In the genomic region with DNA sequence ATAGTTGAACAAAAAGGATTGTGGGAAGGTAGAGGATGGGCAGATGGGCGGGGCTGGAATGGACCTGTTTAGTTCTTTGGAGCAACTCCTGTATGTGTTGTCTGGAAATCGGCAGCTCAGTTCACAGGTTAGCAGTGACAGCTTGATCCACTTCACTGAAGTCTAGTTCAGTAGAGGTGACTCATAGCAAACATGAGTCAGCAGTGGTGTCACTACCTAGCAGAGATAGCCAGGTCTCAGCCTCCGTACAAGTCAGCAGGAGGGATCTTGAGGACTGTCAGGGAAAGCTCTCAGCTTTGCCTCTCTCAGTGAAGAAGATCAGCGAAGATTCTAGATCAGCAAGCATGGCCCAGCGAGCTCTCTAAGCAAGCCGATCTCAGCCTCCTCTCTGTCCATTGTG, we compare ENCODE assay signal across 24 mouse cellular contexts. TPM values are rescaled to one million over a fixed set of nuclear protein-coding genes. Genes with fewer than 3 reads are reported as not detected.
A peak's percentile ranks its signal among the peaks of the same experiment; 100 is the strongest.
DNase-seq lines count a peak whose midpoint lies in the region; ATAC-seq and TF ChIP-seq lines count a peak whose summit lies in the region.
"Had no signal": no experiment of that assay in that cellular context is flagged by ENCODE, and none has a peak within 500 bp of the region (broad histone marks: within the 10 kb centered on the region; RNA-seq: fewer than 3 reads in every experiment).

No protein-coding gene starts in this region.

- H3K9ac ChIP-seq in MEL (ENCODE audit: control insufficient read depth, low read depth, low read length, poor library complexity, severe bottlenecking): no peak overlapping the region
- H3K9ac ChIP-seq in forebrain, embryonic 14.5 days (ENCODE audit: low read length): no peak overlapping the region
- no peak overlapping the region for H3K9ac ChIP-seq in forebrain, embryonic 12.5 days
- H3K9ac ChIP-seq: embryonic facial prominence, embryonic 15.5 days; heart, embryonic 12.5 days; hindbrain, embryonic 15.5 days had no signal

- no peaks in the 10 kb centered on the region for H3K4me1 ChIP-seq in MEL (ENCODE audit: control insufficient read depth in 1 of 2, insufficient read depth in 2 of 2, low read length in 2 of 2)
- H3K4me1 ChIP-seq in forebrain, embryonic 14.5 days (ENCODE audit: control insufficient read depth, insufficient read depth, low read length): no peaks in the 10 kb centered on the region
- H3K4me1 ChIP-seq in forebrain, embryonic 12.5 days: no peaks in the 10 kb centered on the region
- H3K4me1 ChIP-seq: embryonic facial prominence, embryonic 15.5 days; forebrain, embryonic 10.5 days; heart, embryonic 12.5 days; hindbrain, embryonic 15.5 days had no signal

- peak; percentile 26 to 62; a peak in 3 of 4 replicates for TF ChIP-seq EP300 in MEL (IDR thresholded peaks at IDR 0.05; ENCODE audit: low read depth in 1 of 2, low read length in 2 of 2)

- no peak for TF ChIP-seq CTCF in MEL (IDR thresholded peaks at IDR 0.05 in 2 of 3, conservative IDR thresholded peaks at IDR 0.05 in 1 of 3; ENCODE audit: control insufficient read depth in 1 of 3, insufficient read depth in 1 of 3, low read depth in 2 of 3, low read length in 3 of 3, poor library complexity in 1 of 3, severe bottlenecking in 1 of 3)

- peak overlapping the region; percentile 16 for H3K4me2 ChIP-seq in myocyte (ENCODE audit: low read depth)
- no peak overlapping the region for H3K4me2 ChIP-seq in forebrain, embryonic 14.5 days (ENCODE audit: low read length)
- H3K4me2 ChIP-seq in forebrain, embryonic 12.5 days: no peak overlapping the region
- H3K4me2 ChIP-seq: embryonic facial prominence, embryonic 15.5 days; heart, embryonic 12.5 days; hindbrain, embryonic 15.5 days had no signal

- no peak for TF ChIP-seq RAD21 in MEL (IDR thresholded peaks at IDR 0.05; ENCODE audit: low read depth, low read length)

- H3K79me2 ChIP-seq in MEL (ENCODE audit: control insufficient read depth, insufficient read depth, low read length, poor library complexity): no peaks in the 10 kb centered on the region
- H3K79me2 ChIP-seq in myocyte (ENCODE audit: control insufficient read depth, insufficient read depth): no peaks in the 10 kb centered on the region

- peak; percentile 10 to 15 for DNase-seq in adrenal gland, postnatal 36 days
- DNase-seq in adrenal gland, postnatal 25 days: no peak
- DNase-seq in 3T3-L1 (ENCODE audit: low read depth, low spot score) (peak; percentile 81), MEL (ENCODE audit: low read depth, low spot score) (peak; percentile 79)
- no peak for DNase-seq in forebrain, embryonic 14.5 days (ENCODE audit: low spot score)
- no peak for DNase-seq in cerebellum, adult 9-10 months
- DNase-seq: adrenal gland, postnatal 10 days; B cell, adult 2 months; cerebellum, adult 18-20 months; cerebellum, postnatal 10 days; embryo, embryonic 11 days; gastrocnemius, postnatal 14 days; heart, postnatal 36 days; kidney, adult 11 months; kidney, adult 9 months had no signal

- no peak overlapping the region for H3ac ChIP-seq in myocyte (ENCODE audit: control insufficient read depth, insufficient read length)

- TF ChIP-seq POLR2A in MEL (IDR thresholded peaks at IDR 0.05; ENCODE audit: control insufficient read depth in 1 of 2, insufficient read depth in 1 of 2, low read depth in 1 of 2, low read length in 2 of 2, poor library complexity in 1 of 2) (no peak), myocyte (IDR thresholded peaks at IDR 0.05; ENCODE audit: insufficient read length, low read depth) (no peak)

- no peak overlapping the region for H3K27ac ChIP-seq in MEL (ENCODE audit: control insufficient read depth, low read depth, low read length)
- H3K27ac ChIP-seq in forebrain, embryonic 14.5 days (ENCODE audit: low read depth, low read length): no peak overlapping the region
- no peak overlapping the region for H3K27ac ChIP-seq in forebrain, embryonic 12.5 days
- H3K27ac ChIP-seq: embryonic facial prominence, embryonic 15.5 days; forebrain, embryonic 10.5 days; hindbrain, embryonic 15.5 days had no signal

- ATAC-seq in forebrain, embryonic 14.5 days: no peak
- ATAC-seq in forebrain, embryonic 12.5 days (ENCODE audit: low FRiP score): no peak
- ATAC-seq: forebrain, embryonic 16.5 days had no signal

- H3K36me3 ChIP-seq in MEL (ENCODE audit: control insufficient read depth in 1 of 2, insufficient read depth in 2 of 2, low read length in 2 of 2): no peaks in the 10 kb centered on the region
- H3K36me3 ChIP-seq in myocyte (ENCODE audit: control insufficient read depth, insufficient read depth): no peaks in the 10 kb centered on the region
- no peaks in the 10 kb centered on the region for H3K36me3 ChIP-seq in forebrain, embryonic 14.5 days (ENCODE audit: control insufficient read depth, insufficient read depth, low read length)
- H3K36me3 ChIP-seq in forebrain, embryonic 12.5 days (replicated peaks): no peaks in the 10 kb centered on the region
- H3K36me3 ChIP-seq: embryonic facial prominence, embryonic 15.5 days; forebrain, embryonic 10.5 days; heart, embryonic 12.5 days; hindbrain, embryonic 15.5 days had no signal

- H3K9me3 ChIP-seq in MEL (replicated peaks; ENCODE audit: insufficient read depth, low read length): no peaks in the 10 kb centered on the region
- H3K9me3 ChIP-seq in forebrain, embryonic 14.5 days (replicated peaks; ENCODE audit: control insufficient read depth, low read length): no peaks in the 10 kb centered on the region
- H3K9me3 ChIP-seq in forebrain, embryonic 12.5 days: no peaks in the 10 kb centered on the region
- H3K9me3 ChIP-seq: embryonic facial prominence, embryonic 15.5 days; forebrain, embryonic 10.5 days; heart, embryonic 12.5 days; hindbrain, embryonic 15.5 days had no signal

- H3K4me3 ChIP-seq in MEL (ENCODE audit: control insufficient read depth in 1 of 2, insufficient read depth in 1 of 2, low read depth in 2 of 2, low read length in 2 of 2) (no peak overlapping the region), myocyte (no peak overlapping the region)
- no peak overlapping the region for H3K4me3 ChIP-seq in forebrain, embryonic 14.5 days (ENCODE audit: low read depth, low read length)
- no peak overlapping the region for H3K4me3 ChIP-seq in forebrain, embryonic 12.5 days (replicated peaks)
- H3K4me3 ChIP-seq: embryonic facial prominence, embryonic 15.5 days; erythroblast, embryonic 14.5 days; forebrain, embryonic 10.5 days; heart, embryonic 12.5 days; hindbrain, embryonic 15.5 days had no signal

- WGBS in forebrain, embryonic 14.5 days: 91% methylated on average over 6 of the region's 6 CpGs
- WGBS in forebrain, embryonic 12.5 days: 97% methylated on average over 6 of the region's 6 CpGs

- peaks cover 20 to 32% of the 10 kb centered on the region in 2 experiments for H3K27me3 ChIP-seq in MEL (ENCODE audit: control insufficient read depth in 1 of 2, insufficient read depth in 2 of 2, low read length in 2 of 2)
- no peaks in the 10 kb centered on the region for H3K27me3 ChIP-seq in myocyte (ENCODE audit: control insufficient read depth, insufficient read depth, insufficient read length)
- H3K27me3 ChIP-seq in forebrain, embryonic 14.5 days (replicated peaks; ENCODE audit: control insufficient read depth, insufficient read depth, low read length): no peaks in the 10 kb centered on the region
- no peaks in the 10 kb centered on the region for H3K27me3 ChIP-seq in forebrain, embryonic 12.5 days
- H3K27me3 ChIP-seq: embryonic facial prominence, embryonic 15.5 days; heart, embryonic 12.5 days; hindbrain, embryonic 15.5 days had no signal

TF ChIP-seq in MEL, 35 proteins besides CTCF, POLR2A, EP300 and RAD21 (continues in another document):
- TF ChIP-seq MAFK (IDR thresholded peaks at IDR 0.05; ENCODE audit: borderline replicate concordance, low read depth, low read length) (no peak), ETS1 (IDR thresholded peaks at IDR 0.05; ENCODE audit: low read depth, low read length) (peak; percentile 51; the same call in 1 of the 2 replicates), USF1 (IDR thresholded peaks at IDR 0.05; ENCODE audit: low read depth, low read length) (no peak), CHD1 (IDR thresholded peaks at IDR 0.05; ENCODE audit: low read depth, low read length) (no peak), UBTF (IDR thresholded peaks at IDR 0.05; ENCODE audit: borderline replicate concordance, insufficient read depth, low read depth, low read length) (no peak), E2F4 (IDR thresholded peaks at IDR 0.05; ENCODE audit: borderline replicate concordance, low read depth, low read length) (no peak), CHD2 (IDR thresholded peaks at IDR 0.05; ENCODE audit: low read length) (no peak), ZMIZ1 (IDR thresholded peaks at IDR 0.05; ENCODE audit: low read depth, low read length) (no peak), NELFE (IDR thresholded peaks at IDR 0.05; ENCODE audit: low read depth, low read length) (no peak), MEF2A (IDR thresholded peaks at IDR 0.05; ENCODE audit: extremely low read depth, insufficient replicate concordance, low read depth, low read length, poor library complexity, severe bottlenecking) (no peak)

TF ChIP-seq in myocyte, 11 proteins besides CTCF, POLR2A, EP300 and RAD21:
- no peak for TF ChIP-seq USF1 (IDR thresholded peaks at IDR 0.05; ENCODE audit: low read depth)
- no peak for TF ChIP-seq MYOG (IDR thresholded peaks at IDR 0.05; ENCODE audit: control insufficient read depth in 1 of 3, insufficient read depth in 1 of 3, insufficient read length in 2 of 3, low read depth in 2 of 3)
- no peak for TF ChIP-seq SRF (IDR thresholded peaks at IDR 0.05; ENCODE audit: control insufficient read depth, insufficient read length, low read depth)
- TF ChIP-seq MAX (IDR thresholded peaks at IDR 0.05; ENCODE audit: low read depth): no peak
- TF ChIP-seq MYOD1 (IDR thresholded peaks at IDR 0.05; ENCODE audit: control insufficient read depth in 1 of 3, insufficient read length in 2 of 3, low read depth in 2 of 3): no peak
- no peak for TF ChIP-seq POLR2AphosphoS2 (IDR thresholded peaks at IDR 0.05; ENCODE audit: insufficient read length, low read depth)
- no peak for TF ChIP-seq REST (IDR thresholded peaks at IDR 0.05; ENCODE audit: insufficient read depth, insufficient read length)
- TF ChIP-seq CEBPB (IDR thresholded peaks at IDR 0.05; ENCODE audit: insufficient read depth, poor library complexity, severe bottlenecking): no peak
- TF ChIP-seq TCF12 (IDR thresholded peaks at IDR 0.05; ENCODE audit: insufficient read depth, poor library complexity, severe bottlenecking): no peak
- no peak for TF ChIP-seq TCF3 (IDR thresholded peaks at IDR 0.05; ENCODE audit: insufficient read length, low read depth)
- TF ChIP-seq E2F4 (IDR thresholded peaks at IDR 0.05; ENCODE audit: insufficient read depth): no peak

RNA-seq across cellular contexts. Expression of a gene that starts 13.0 kb away (rescaled TPM):
- 10 to 100 TPM; 16.0 to 19.8 TPM for total RNA-seq in adrenal gland, postnatal 36 days (2021)
- 9.0 and 12.9 TPM in 2 replicates for total RNA-seq in adrenal gland, postnatal 25 days (2021)
- total RNA-seq in MEL (2012; rRNA removed): not detected in 2 replicates
- polyA plus RNA-seq in MEL (2012; ENCODE audit: insufficient read depth in 1 of 2, insufficient read length in 2 of 2, low read depth in 1 of 2, low replicate concordance in 2 of 2, missing spikeins in 1 of 2) (under 1 TPM in 1 of 2 experiments, not detected in 1; 0.17 TPM), myocyte (2012; fragmentation: generic; extraction: Trizol) (1.4 TPM)
- 0.36 and 0.55 TPM in 2 replicates for polyA plus RNA-seq in forebrain, embryonic 14.5 days (2014; fragmentation: Nextera tagmentation; extraction: Ambion mirVana)
- polyA plus RNA-seq in forebrain, embryonic 12.5 days (2016; fragmentation: Nextera tagmentation; extraction: Ambion mirVana): 0.52 and 0.62 TPM in 2 replicates
- total RNA-seq: common myeloid progenitor, adult 5-6 weeks had no signal
- polyA plus RNA-seq: erythroblast, embryonic 14.5 days had no signal

Comparison
In these comparisons a context has a peak if more than half of its experiments do, and no peak if none do; other contexts are left out.
1. DNase-seq: peak in adrenal gland, postnatal 36 days (2 of 2), 3T3-L1 (single experiment) and MEL (single experiment); none in adrenal gland, postnatal 25 days (single experiment), forebrain, embryonic 14.5 days (single experiment) and cerebellum, adult 9-10 months (single experiment).